Mouse (Mus musculus): ENCODE results near the gene Ppp1r1b.

DNA sequence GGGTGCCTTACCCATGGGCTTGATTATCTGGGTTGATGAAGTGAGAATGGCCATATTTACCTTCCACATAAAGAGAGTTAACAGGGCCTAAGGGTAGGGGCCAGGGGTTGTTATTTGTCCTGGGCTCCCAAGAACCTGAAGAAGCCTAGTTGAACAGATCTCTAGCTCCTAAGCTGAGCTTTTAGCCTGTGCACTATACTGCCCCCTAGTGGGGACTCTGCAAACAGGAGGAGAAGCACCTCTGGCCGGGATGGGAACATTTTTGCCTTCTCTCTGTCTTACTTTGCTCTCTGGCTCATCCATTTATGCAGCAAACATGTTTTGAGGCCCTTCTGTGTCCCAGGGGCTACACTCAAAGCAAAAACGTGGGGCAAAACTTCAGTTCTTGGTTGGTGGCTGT lies 24.2 kb downstream of the Ppp1r1b start:
- TF ChIP-seq CTCF (IDR thresholded peaks at IDR 0.05; ENCODE audit: low read depth) (peak; percentile 94), EP300 (optimal IDR thresholded peaks at IDR 0.05) (no peak)
